Mouse (Mus musculus) forebrain, embryonic 16.5 days (tissue): ENCODE data around the gene Agtpbp1. TPM values are rescaled to one million over a fixed set of nuclear protein-coding genes. Genes with fewer than 3 reads are reported as not detected.

Source experiments
- ATAC-seq: fragments of 200-750 bp; cut with Nextera tagmentation; 2 replicates; pipeline ENCODE4 v1.8.0; 2017; ENCODE audit warnings: mild to moderate bottlenecking, moderate library complexity
- H3K27ac ChIP-seq: fragments of 300-500 bp; sonication (generic); 2 replicates; pipeline ENCODE4 v1.5.1; 2014; ENCODE audit warnings: low read length, control low read depth
- H3K27me3 ChIP-seq: fragments of 300-500 bp; sonication (generic); replicated peaks from 2 replicates; pipeline ENCODE4 v1.6.1; 2014; ENCODE audit warnings: low read length; ENCODE audit not compliant: control insufficient read depth, insufficient read depth
- H3K36me3 ChIP-seq: fragments of 300-500 bp; sonication (generic); 2 replicates; pipeline ENCODE4 v1.6.1; 2014; ENCODE audit not compliant: control insufficient read depth, insufficient read depth
- H3K4me1 ChIP-seq: fragments of 300-500 bp; sonication (generic); replicated peaks from 2 replicates; pipeline ENCODE4 v1.6.1; 2014; ENCODE audit warnings: low read length; ENCODE audit not compliant: control insufficient read depth, insufficient read depth
- H3K4me2 ChIP-seq: fragments of 300-500 bp; sonication (generic); 2 replicates; pipeline ENCODE4 v1.6.1; 2014; ENCODE audit warnings: mild to moderate bottlenecking, low read length, control low read depth
- H3K4me3 ChIP-seq: fragments of 300-500 bp; sonication (generic); replicated peaks from 2 replicates; pipeline ENCODE4 v1.5.1; 2014; ENCODE audit warnings: mild to moderate bottlenecking, low read length, control low read depth
- H3K9ac ChIP-seq: fragments of 300-500 bp; sonication (generic); replicated peaks from 2 replicates; pipeline ENCODE4 v1.6.1; 2014; ENCODE audit warnings: low read depth, low read length, control low read depth
- H3K9me3 ChIP-seq: fragments of 300-500 bp; sonication (generic); 2 replicates; pipeline ENCODE4 v1.6.1; 2016; ENCODE audit warnings: low read length; ENCODE audit not compliant: control insufficient read depth
- WGBS: fragments of 180-500 bp; shearing (Covaris S2); extraction: QIAGEN DNeasy Blood & Tissue Kit; methylation state at CpG from one replicate; pipeline ENCODE4 v1.1.7; 2014; 5-methylcytosine and 5-hydroxymethylcytosine counted together
- polyA plus RNA-seq: library from polyadenylated mRNA; unstranded; fragments of >200 nt; fragmentation: Nextera tagmentation; extraction: Ambion mirVana; gene quantifications from 2 replicates; pipeline ENCODE4 v1.2.1, GENCODE M21; 2015

The Agtpbp1 gene
- polyA plus RNA-seq, 1 experiment from 2014 or later: 56.1 TPM

- Histone ChIP-seq H3K9ac (no peak overlapping the region), H3K4me3 (no peak overlapping the region), H3K36me3 (no peaks in the 10 kb centered on the region), H3K27me3 (no peaks in the 10 kb centered on the region), H3K4me1 (no peaks in the 10 kb centered on the region), H3K27ac (no peak overlapping the region), H3K4me2 (no peak overlapping the region), H3K9me3 (no peaks in the 10 kb centered on the region)
- 90% methylated on average over 9 of the region's 9 CpGs for WGBS
- no peak for ATAC-seq
Measured at GRCm38 (mm10) chr13:59413885-59414284, 171.1 kb downstream of the Agtpbp1 start.

GRCm38 (mm10) chr13:59412672-59413071 is 172.4 kb downstream of the Agtpbp1 start:
- Histone ChIP-seq H3K4me1 (no peaks in the 10 kb centered on the region), H3K36me3 (no peaks in the 10 kb centered on the region), H3K9ac (no peak overlapping the region), H3K9me3 (no peaks in the 10 kb centered on the region), H3K27me3 (no peaks in the 10 kb centered on the region), H3K27ac (no peak overlapping the region), H3K4me2 (no peak overlapping the region), H3K4me3 (no peak overlapping the region)
- ATAC-seq: no peak
- 93% methylated on average over 4 of the region's 4 CpGs for WGBS

GRCm38 (mm10) chr13:59407182-59407581 is 177.8 kb downstream of the Agtpbp1 start:
- Histone ChIP-seq H3K36me3 (no peaks in the 10 kb centered on the region), H3K4me1 (peaks cover 7% of the 10 kb centered on the region), H3K4me3 (no peak overlapping the region), H3K27me3 (no peaks in the 10 kb centered on the region), H3K4me2 (no peak overlapping the region), H3K9ac (no peak overlapping the region), H3K27ac (no peak overlapping the region), H3K9me3 (no peaks in the 10 kb centered on the region)
- WGBS: 84% methylated on average over 6 of the region's 6 CpGs
- ATAC-seq: no peak

- no peak overlapping the region for H3K4me3 ChIP-seq
- no peaks in the 10 kb centered on the region for H3K27me3 ChIP-seq
- peak overlapping the region; percentile 87 for H3K27ac ChIP-seq
- ATAC-seq: peak; percentile 91
- WGBS: 13% methylated on average over 14 of the region's 14 CpGs
- peak overlapping the region; percentile 1; the same call in 1 of the 2 replicates for H3K4me2 ChIP-seq
- no peak overlapping the region for H3K9ac ChIP-seq
- H3K36me3 ChIP-seq: no peaks in the 10 kb centered on the region
- H3K9me3 ChIP-seq: no peaks in the 10 kb centered on the region
- peaks cover 14% of the 10 kb centered on the region for H3K4me1 ChIP-seq
Measured at GRCm38 (mm10) chr13:59402026-59402775, 182.8 kb downstream of the Agtpbp1 start.

GRCm38 (mm10) chr13:59397571-59397970 is 187.5 kb downstream of the Agtpbp1 start:
- Histone ChIP-seq H3K9ac (no peak overlapping the region), H3K36me3 (no peaks in the 10 kb centered on the region), H3K9me3 (no peaks in the 10 kb centered on the region), H3K27me3 (no peaks in the 10 kb centered on the region), H3K4me2 (no peak overlapping the region), H3K4me1 (peaks cover 11% of the 10 kb centered on the region), H3K4me3 (no peak overlapping the region), H3K27ac (no peak overlapping the region)
- 28% methylated on average over 3 of the region's 3 CpGs for WGBS
- no peak for ATAC-seq

Other genes starting within 250 kb of the Agtpbp1 start
- gene Naa35, start within 50 bp of the Agtpbp1 start, polyA plus RNA-seq: 168 and 177 TPM in 2 replicates
- gene Golm1, start 90.6 kb upstream of the Agtpbp1 start, polyA plus RNA-seq: 40.9 and 49.6 TPM in 2 replicates
- not detected in 2 replicates for gene 4921517D22Rik, start 108.9 kb upstream of the Agtpbp1 start, polyA plus RNA-seq
- 0.20 TPM in 1 of 2 replicates, not detected in the other for gene Spata31d1a, start 125.1 kb upstream of the Agtpbp1 start, polyA plus RNA-seq
- not detected in 2 replicates for gene Spata31d1b, start 127.1 kb upstream of the Agtpbp1 start, polyA plus RNA-seq
- not detected in 2 replicates for gene Spata31d1d, start 146.5 kb upstream of the Agtpbp1 start, polyA plus RNA-seq
- gene 1700014D04Rik, start 161.5 kb upstream of the Agtpbp1 start, polyA plus RNA-seq: 0.54 TPM in 1 of 2 replicates, not detected in the other
- 145 and 149 TPM in 2 replicates for gene Isca1, start 184.6 kb upstream of the Agtpbp1 start, polyA plus RNA-seq
- gene Gm49354, start 197.0 kb upstream of the Agtpbp1 start, polyA plus RNA-seq: not detected in 2 replicates
- gene Tut7, start 237.9 kb upstream of the Agtpbp1 start, polyA plus RNA-seq: 57.7 and 65.1 TPM in 2 replicates